Mouse (Mus musculus) liver, embryonic 14.5 days (tissue): ENCODE results near the gene Sat2.

Experiments
- CTCF ChIP-seq: IDR thresholded peaks from 2 replicates; pipeline ENCODE4 v1.5.1; 2016; ENCODE audit warnings: antibody characterized with exemption, low read depth, control low read depth
- EP300 ChIP-seq: IDR thresholded peaks from 2 replicates; pipeline ENCODE4 v1.6.1; 2016; ENCODE audit warnings: antibody characterized with exemption, low read depth

DNA sequence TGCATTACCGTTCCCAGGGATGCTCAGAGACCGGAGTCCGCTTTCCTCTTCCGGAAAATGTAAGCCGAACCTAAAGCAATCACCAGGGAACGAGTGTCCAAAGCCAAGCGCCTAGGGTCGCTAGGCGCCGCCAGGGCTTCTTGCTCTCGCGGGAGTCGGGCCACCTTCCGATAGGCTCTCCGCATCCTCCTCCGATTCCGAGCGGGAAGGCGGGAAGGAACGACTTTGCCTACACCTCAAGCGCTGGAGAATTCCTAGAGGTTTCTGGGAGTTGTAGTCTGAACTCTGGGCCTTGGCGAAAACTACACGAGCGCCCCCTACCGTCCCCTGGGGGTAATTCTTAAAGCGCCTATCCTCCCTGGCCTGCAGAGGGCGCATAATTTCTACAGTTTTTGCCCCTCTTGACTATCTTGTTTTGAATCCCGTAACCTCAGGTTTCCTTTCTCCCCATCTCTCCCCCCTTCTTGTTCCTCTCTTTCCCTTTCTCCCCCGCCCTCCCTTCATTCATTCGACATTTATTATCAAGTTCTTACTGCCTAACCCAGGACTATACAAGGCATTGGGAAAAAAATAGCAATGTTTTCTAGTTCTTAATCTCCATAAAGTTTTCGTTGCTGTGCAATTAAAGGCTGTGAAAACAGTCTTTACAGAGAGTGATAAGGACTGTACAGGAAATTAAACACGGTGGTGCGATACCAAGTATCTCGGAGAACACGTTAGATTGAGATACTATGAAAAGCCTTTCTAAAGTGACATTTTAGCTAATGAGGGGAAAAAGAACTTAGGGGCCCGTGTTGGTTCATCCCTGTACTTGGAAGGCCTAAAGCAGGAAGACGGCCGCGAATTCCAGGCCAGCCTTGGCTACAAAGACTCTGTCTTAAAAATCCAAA is 42.5 kb upstream of the Sat2 start:
- TF ChIP-seq CTCF (peak; percentile 100), EP300 (peak; percentile 67)
